Mouse (Mus musculus): Measurements from ENCODE around the gene Specc1.

- TF ChIP-seq GATA1 (IDR thresholded peaks at IDR 0.05; ENCODE audit: low read depth, low read length) (no peak), CTCF (IDR thresholded peaks at IDR 0.05 in 2 of 3, conservative IDR thresholded peaks at IDR 0.05 in 1 of 3; ENCODE audit: control insufficient read depth in 1 of 3, insufficient read depth in 1 of 3, low read depth in 2 of 3, low read length in 3 of 3, poor library complexity in 1 of 3, severe bottlenecking in 1 of 3) (no peak), ELF1 (IDR thresholded peaks at IDR 0.05; ENCODE audit: low read depth, low read length) (no peak), POLR2AphosphoS5 (IDR thresholded peaks at IDR 0.05; ENCODE audit: borderline replicate concordance, low read depth, low read length) (no peak)
Observed at GRCm38 (mm10) chr11:62224797-62225196, 268.2 kb downstream of the Specc1 start.
